Mouse (Mus musculus) CH12.LX (cell line): ENCODE measurements around the gene Shpk. TPM values are rescaled to one million over a fixed set of nuclear protein-coding genes. Genes with fewer than 3 reads are reported as not detected.

Experiments used
- DNase-seq: peaks from one replicate; pipeline ENCODE4 v3.0.0-alpha.2; 2013; ENCODE audit errors: extremely low read depth
- H3K27ac ChIP-seq: 2 replicates; pipeline ENCODE4 v1.5.1; 2012; ENCODE audit warnings: low read depth, mild to moderate bottlenecking, control low read depth, moderate library complexity; ENCODE audit not compliant: insufficient read depth
- H3K27me3 ChIP-seq: replicated peaks from 2 replicates; pipeline ENCODE3; 2012; ENCODE audit warnings: inconsistent platforms
- H3K36me3 ChIP-seq, 2 experiments: replicated peaks in 1 of 2; 2 replicates each; pipeline versions ENCODE3 to v1.6.1; 2012; ENCODE audit warnings: inconsistent platforms in 1 of 2, low read length in 1 of 2, mild to moderate bottlenecking in 1 of 2, mixed read lengths in 1 of 2, moderate library complexity in 1 of 2; ENCODE audit not compliant: control insufficient read depth in 1 of 2, insufficient read depth in 1 of 2
- H3K4me1 ChIP-seq, 2 experiments: 2 replicates each; pipeline ENCODE4 v1.6.1; 2012; ENCODE audit warnings: inconsistent platforms in 1 of 2, moderate library complexity in 1 of 2; ENCODE audit not compliant: insufficient read depth in 2 of 2, control insufficient read depth in 1 of 2
- H3K4me2 ChIP-seq: 2 replicates; pipeline ENCODE4 v1.6.1; 2012; ENCODE audit warnings: low read depth, mild to moderate bottlenecking, control low read depth; ENCODE audit not compliant: poor library complexity, insufficient read depth, severe bottlenecking
- H3K4me3 ChIP-seq, 3 experiments: fragments of 150-350 bp in 1 of 3; sonication (generic) in 1 of 3; replicated peaks in 1 of 3; 2 replicates each; pipeline versions ENCODE3 to v1.5.1; 2011 to 2012; ENCODE audit warnings: low read depth in 2 of 3, low read length in 2 of 3, mild to moderate bottlenecking in 2 of 3, moderate library complexity in 2 of 3, control low read depth in 1 of 3, improper control_type of control experiment in 1 of 3, inconsistent platforms in 1 of 3, mixed read lengths in 1 of 3; ENCODE audit not compliant: poor library complexity in 1 of 3
- H3K79me2 ChIP-seq: replicated peaks from 2 replicates; pipeline ENCODE4 v1.6.1; 2012; ENCODE audit warnings: mild to moderate bottlenecking, moderate library complexity; ENCODE audit not compliant: control insufficient read depth, poor library complexity, insufficient read depth, severe bottlenecking; ENCODE audit errors: extremely low read depth
- H3K9ac ChIP-seq: 2 replicates; pipeline ENCODE4 v1.6.1; 2012; ENCODE audit warnings: low read depth, mild to moderate bottlenecking, control low read depth, moderate library complexity; ENCODE audit not compliant: insufficient read depth
- H3K9me3 ChIP-seq: replicated peaks from 2 replicates; pipeline ENCODE3; 2012; ENCODE audit warnings: low read length, inconsistent platforms, mixed read lengths
- CHD1 ChIP-seq: IDR thresholded peaks from 2 replicates; pipeline ENCODE4 v1.6.1; 2012; ENCODE audit warnings: low read depth, low read length, improper control_type of control experiment, inconsistent platforms
- ELF1 ChIP-seq: IDR thresholded peaks from 2 replicates; pipeline ENCODE4 v1.6.1; 2014; ENCODE audit warnings: low read depth, mild to moderate bottlenecking, inconsistent platforms, low read length, improper control_type of control experiment
- EP300 ChIP-seq: IDR thresholded peaks from 2 replicates; pipeline ENCODE4 v1.6.1; 2011; ENCODE audit warnings: low read length, improper control_type of control experiment
- GABPA ChIP-seq: IDR thresholded peaks from 2 replicates; pipeline ENCODE4 v1.6.1; 2012; ENCODE audit warnings: low read depth, low read length, improper control_type of control experiment, inconsistent platforms; ENCODE audit not compliant: insufficient replicate concordance
- HCFC1 ChIP-seq: IDR thresholded peaks from 2 replicates; pipeline ENCODE4 v1.6.1; 2012; ENCODE audit warnings: low read depth, mild to moderate bottlenecking, inconsistent platforms, low read length, improper control_type of control experiment
- IRF4 ChIP-seq: IDR thresholded peaks from 2 replicates; pipeline ENCODE4 v1.6.1; 2014; ENCODE audit warnings: low read depth, mild to moderate bottlenecking, inconsistent platforms, low read length, improper control_type of control experiment
- MEF2A ChIP-seq: IDR thresholded peaks from 2 replicates; pipeline ENCODE4 v1.6.1; 2014; ENCODE audit warnings: low read depth, mild to moderate bottlenecking, inconsistent platforms, low read length, improper control_type of control experiment, borderline replicate concordance
- MXI1 ChIP-seq: IDR thresholded peaks from 2 replicates; pipeline ENCODE4 v1.6.1; 2011; ENCODE audit warnings: mild to moderate bottlenecking, low read depth, low read length, improper control_type of control experiment
- MYC ChIP-seq: IDR thresholded peaks from 2 replicates; pipeline ENCODE4 v1.6.1; 2011; ENCODE audit warnings: low read depth, mild to moderate bottlenecking, improper control_type of control experiment, low read length
- NRF1 ChIP-seq: IDR thresholded peaks from 2 replicates; pipeline ENCODE4 v1.6.1; 2014; ENCODE audit warnings: low read depth, mild to moderate bottlenecking, inconsistent platforms, low read length, improper control_type of control experiment, moderate library complexity
- POLR2A ChIP-seq: IDR thresholded peaks from 2 replicates; pipeline ENCODE4 v1.6.1; 2011; ENCODE audit warnings: low read depth, mild to moderate bottlenecking, improper control_type of control experiment, low read length
- POLR2AphosphoS2 ChIP-seq: IDR thresholded peaks from 2 replicates; pipeline ENCODE4 v1.6.1; 2011; ENCODE audit warnings: low read depth, low read length, improper control_type of control experiment
- RAD21 ChIP-seq: IDR thresholded peaks from 2 replicates; pipeline ENCODE4 v1.6.1; 2011; ENCODE audit warnings: low read depth, mild to moderate bottlenecking, low read length, improper control_type of control experiment, moderate library complexity
- SIN3A ChIP-seq: IDR thresholded peaks from 2 replicates; pipeline ENCODE4 v1.6.1; 2012; ENCODE audit warnings: low read length, improper control_type of control experiment, inconsistent platforms
- TCF12 ChIP-seq: IDR thresholded peaks from 2 replicates; pipeline ENCODE4 v1.6.1; 2014; ENCODE audit warnings: low read depth, mild to moderate bottlenecking, inconsistent platforms, low read length, improper control_type of control experiment
- USF1 ChIP-seq: IDR thresholded peaks from 2 replicates; pipeline ENCODE4 v1.6.1; 2014; ENCODE audit warnings: low read depth, mild to moderate bottlenecking, inconsistent platforms, low read length, improper control_type of control experiment
- USF2 ChIP-seq: conservative IDR thresholded peaks from 2 replicates; pipeline ENCODE4 v1.6.1; 2011; ENCODE audit warnings: low read depth, low read length, improper control_type of control experiment
- ZNF384 ChIP-seq: IDR thresholded peaks from 2 replicates; pipeline ENCODE4 v1.6.1; 2012; ENCODE audit warnings: low read depth, low read length, improper control_type of control experiment, inconsistent platforms
- dilution Hi-C: fragments of 300-500 bp; cut with MboI; formaldehyde crosslinking; loops from 2 replicates; pipeline ENCODE4 v1.14.3; 2020; ENCODE audit warnings: low sequenced_read_pairs; ENCODE audit not compliant: extremely low pct_unique_long_range_greater_than_20kb, extremely low pct_ligation_motif_present
- in situ Hi-C: fragments of 300-500 bp; cut with MboI; formaldehyde crosslinking; loops from 3 replicates; pipeline ENCODE4 v1.14.3; 2019; ENCODE audit warnings: low sequenced_read_pairs, low pct_ligation_motif_present, low pct_unique_long_range_greater_than_20kb, mixed read lengths
- polyA plus RNA-seq: library from polyadenylated mRNA; unstranded; fragments of >175 nt; gene quantifications from 2 replicates; pipeline ENCODE4 v1.2.1, GENCODE M21; 2012; ENCODE audit warnings: low read depth; ENCODE audit not compliant: insufficient read length
- total RNA-seq, 2 experiments: library from RNA; depleted of rRNA; stranded (reverse); fragments of 300-350 nt in 1 of 2; fragments of >200 nt in 1 of 2; gene quantifications; 2 replicates each; pipeline ENCODE4 v1.2.3; 2012 to 2014

Shpk gene
- total and polyA plus RNA-seq, 3 experiments = 0.83 to 1.8 (median 1.4) TPM

GRCm38 (mm10) chr11:73242199-73242598, 42.9 kb downstream of the Shpk start:
- in situ Hi-C loops = no loop called here
- dilution Hi-C loops = no loop called here
- H3K36me3 ChIP-seq = no peaks in the 10 kb centered on the region
- peaks cover 4% of the 10 kb centered on the region for H3K9me3 ChIP-seq
- no peak overlapping the region for H3K4me2 ChIP-seq
- H3K79me2 ChIP-seq = no peaks in the 10 kb centered on the region
- H3K4me1 ChIP-seq = no peaks in the 10 kb centered on the region
- TF ChIP-seq RAD21 (no peak), CHD1 (no peak), NRF1 (no peak), POLR2AphosphoS2 (no peak), GABPA (no peak), MYC (no peak), EP300 (no peak), USF2 (no peak), POLR2A (no peak), IRF4 (no peak), SIN3A (no peak), USF1 (no peak), ZNF384 (no peak), ELF1 (no peak)
- H3K9ac ChIP-seq = no peak overlapping the region
- H3K27me3 ChIP-seq = peaks cover 85% of the 10 kb centered on the region
- DNase-seq = no peak
- no peak overlapping the region for H3K4me3 ChIP-seq
- H3K27ac ChIP-seq = no peak overlapping the region

GRCm38 (mm10) chr11:73242777-73243176, 43.5 kb downstream of the Shpk start:
- peaks cover 85% of the 10 kb centered on the region for H3K27me3 ChIP-seq
- no peak overlapping the region for H3K9ac ChIP-seq
- H3K4me1 ChIP-seq = no peaks in the 10 kb centered on the region
- TF ChIP-seq USF1 = no peak
- no peak for TF ChIP-seq MXI1
- H3K4me3 ChIP-seq = no peak overlapping the region
- dilution Hi-C loops = no loop called here
- DNase-seq = no peak
- no peak overlapping the region for H3K4me2 ChIP-seq
- no peak overlapping the region for H3K27ac ChIP-seq
- in situ Hi-C loops = no loop called here
- H3K36me3 ChIP-seq = no peaks in the 10 kb centered on the region
- peaks cover 10% of the 10 kb centered on the region for H3K9me3 ChIP-seq
- H3K79me2 ChIP-seq = no peaks in the 10 kb centered on the region

- peaks cover 6% of the 10 kb centered on the region for H3K9me3 ChIP-seq
- no peak overlapping the region for H3K9ac ChIP-seq
- H3K36me3 ChIP-seq = no peaks in the 10 kb centered on the region
- no peak overlapping the region for H3K4me2 ChIP-seq
- no peaks in the 10 kb centered on the region for H3K79me2 ChIP-seq
- TF ChIP-seq HCFC1 (no peak), MEF2A (no peak), TCF12 (no peak), CHD1 (no peak), MXI1 (no peak), ELF1 (no peak), NRF1 (no peak)
- H3K4me3 ChIP-seq = no peak overlapping the region
- dilution Hi-C loops (no loop called here), in situ Hi-C loops (no loop called here)
- peaks cover 83% of the 10 kb centered on the region for H3K27me3 ChIP-seq
- DNase-seq = no peak
- no peaks in the 10 kb centered on the region for H3K4me1 ChIP-seq
- H3K27ac ChIP-seq = no peak overlapping the region
These were observed 58.2 kb downstream of the Shpk start for GRCm38 (mm10) chr11:73257362-73257945.
